Mouse (Mus musculus): ENCODE data around the gene Sbp. TPM values are rescaled to one million over a fixed set of nuclear protein-coding genes. Genes with fewer than 3 reads are reported as not detected.

Gene Sbp
- polyA plus RNA-seq, 1 experiment from 2014 or later = not detected

DNA sequence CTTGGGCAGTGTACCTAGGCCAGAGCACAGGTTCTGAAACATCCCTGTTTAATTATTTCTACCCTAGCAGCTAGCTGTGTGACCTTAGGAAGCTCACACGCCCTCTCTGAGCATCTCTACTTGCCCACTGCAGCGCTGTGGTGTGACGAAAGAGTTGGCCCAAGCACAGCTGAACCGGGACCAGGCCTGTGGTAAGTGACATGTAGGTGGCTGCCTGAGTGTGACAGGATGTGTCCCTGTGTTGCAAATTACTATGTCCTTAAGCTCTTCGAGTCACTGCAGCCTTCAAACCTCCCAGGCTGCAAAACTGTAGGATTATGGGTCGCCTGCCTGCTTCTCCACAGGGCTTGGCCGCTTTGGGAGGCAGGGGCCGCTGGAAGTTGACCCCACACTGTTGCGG, 29.8 kb downstream of the Sbp start:
- WGBS = 78% methylated on average over 9 of the region's 9 CpGs
- Histone ChIP-seq H3K36me3 (ENCODE audit: control insufficient read depth, insufficient read depth, low read length) (no peaks in the 10 kb centered on the region), H3K4me3 (ENCODE audit: control insufficient read depth in 1 of 2, insufficient read depth in 1 of 2, low read depth in 1 of 2, low read length in 2 of 2) (no peak overlapping the region), H3K27ac (replicated peaks in 1 of 2; ENCODE audit: control insufficient read depth in 1 of 2, insufficient read depth in 1 of 2, low read depth in 2 of 2, low read length in 2 of 2) (no peak overlapping the region), H3K9me3 (ENCODE audit: control insufficient read depth, low read length) (no peaks in the 10 kb centered on the region), H3K4me1 (ENCODE audit: control insufficient read depth in 2 of 2, insufficient read depth in 2 of 2, low read length in 2 of 2) (no peaks in the 10 kb centered on the region), H3K27me3 (ENCODE audit: control insufficient read depth, insufficient read depth, low read length) (no peaks in the 10 kb centered on the region), H3K9ac (ENCODE audit: low read length) (no peak overlapping the region), H3K4me2 (ENCODE audit: low read length) (no peak overlapping the region)
- ATAC-seq (ENCODE audit: insufficient number of reproducible peaks, insufficient read depth, low FRiP score, low read depth) = no peak

DNA sequence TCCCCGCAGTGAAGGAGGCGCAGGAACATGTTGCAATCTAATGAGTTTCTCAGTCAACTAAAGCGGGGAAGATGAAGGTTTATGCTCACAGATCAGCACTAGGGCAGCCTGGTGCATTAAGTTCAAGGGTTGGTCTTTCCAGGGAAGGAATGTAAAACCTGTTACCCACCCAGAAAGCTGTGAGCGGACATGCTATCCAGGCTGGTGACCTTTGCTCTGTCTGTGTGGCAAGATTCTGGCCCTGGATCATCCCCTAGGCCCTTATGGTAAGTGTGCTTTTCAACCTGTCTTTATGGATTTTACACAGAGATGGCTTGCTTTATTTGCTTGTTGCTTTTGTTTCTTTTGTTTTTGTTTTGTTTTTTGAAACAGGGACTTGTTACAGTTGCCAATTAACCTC, 35.2 kb downstream of the Sbp start:
- 86% methylated on average over 4 of the region's 4 CpGs for WGBS
- H3K9me3 ChIP-seq (ENCODE audit: control insufficient read depth, low read length) = no peaks in the 10 kb centered on the region
- ATAC-seq (ENCODE audit: insufficient number of reproducible peaks, insufficient read depth, low FRiP score, low read depth) = no peak

DNA sequence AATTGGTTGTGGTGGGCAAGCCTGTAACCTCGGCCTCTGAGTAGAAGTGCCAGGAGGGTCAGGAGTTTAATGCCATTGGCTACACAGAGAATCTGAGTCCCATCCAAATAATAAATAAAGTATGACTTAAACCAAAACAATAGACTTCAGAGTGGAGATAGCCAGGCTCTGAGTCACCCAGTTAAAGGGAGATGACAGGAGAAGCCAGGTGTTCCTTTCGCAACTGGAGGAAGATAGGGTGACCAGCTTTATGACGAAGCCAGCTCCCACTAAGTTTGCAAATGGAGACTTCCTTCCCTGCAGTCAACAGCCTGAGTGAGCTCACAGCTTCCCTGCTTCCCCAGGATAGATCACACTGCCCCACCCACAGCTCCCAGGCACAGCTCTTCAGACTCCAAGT, 38.0 kb downstream of the Sbp start:
- Histone ChIP-seq H3K27me3 (ENCODE audit: control insufficient read depth, insufficient read depth, low read length) (no peaks in the 10 kb centered on the region), H3K9me3 (ENCODE audit: control insufficient read depth, low read length) (no peaks in the 10 kb centered on the region), H3K9ac (ENCODE audit: low read length) (no peak overlapping the region), H3K4me1 (ENCODE audit: control insufficient read depth in 2 of 2, insufficient read depth in 2 of 2, low read length in 2 of 2) (peaks cover 0 to 3% of the 10 kb centered on the region in 2 experiments; a peak in 1 of 4 replicates), H3K4me3 (ENCODE audit: control insufficient read depth in 1 of 2, insufficient read depth in 1 of 2, low read depth in 1 of 2, low read length in 2 of 2) (no peak overlapping the region), H3K36me3 (ENCODE audit: control insufficient read depth, insufficient read depth, low read length) (no peaks in the 10 kb centered on the region), H3K4me2 (ENCODE audit: low read length) (no peak overlapping the region), H3K27ac (replicated peaks in 1 of 2; ENCODE audit: control insufficient read depth in 1 of 2, insufficient read depth in 1 of 2, low read depth in 2 of 2, low read length in 2 of 2) (no peak overlapping the region)
- 59% methylated on average over 3 of the region's 3 CpGs for WGBS
- ATAC-seq (ENCODE audit: insufficient number of reproducible peaks, insufficient read depth, low FRiP score, low read depth) = no peak

More for the DNA sequence above, 35.2 kb downstream of the Sbp start:
- H3K36me3 ChIP-seq (ENCODE audit: control insufficient read depth, insufficient read depth, low read length) = no peaks in the 10 kb centered on the region
- H3K9ac ChIP-seq (ENCODE audit: low read length) = no peak overlapping the region
- H3K4me3 ChIP-seq (ENCODE audit: control insufficient read depth in 1 of 2, insufficient read depth in 1 of 2, low read depth in 1 of 2, low read length in 2 of 2) = no peak overlapping the region
- no peaks in the 10 kb centered on the region for H3K27me3 ChIP-seq (ENCODE audit: control insufficient read depth, insufficient read depth, low read length)
- no peak overlapping the region for H3K27ac ChIP-seq (replicated peaks in 1 of 2; ENCODE audit: control insufficient read depth in 1 of 2, insufficient read depth in 1 of 2, low read depth in 2 of 2, low read length in 2 of 2)
- no peak overlapping the region for H3K4me2 ChIP-seq (ENCODE audit: low read length)
- H3K4me1 ChIP-seq (ENCODE audit: control insufficient read depth in 2 of 2, insufficient read depth in 2 of 2, low read length in 2 of 2) = peaks cover 0 to 3% of the 10 kb centered on the region in 2 experiments; a peak in 1 of 4 replicates

DNA sequence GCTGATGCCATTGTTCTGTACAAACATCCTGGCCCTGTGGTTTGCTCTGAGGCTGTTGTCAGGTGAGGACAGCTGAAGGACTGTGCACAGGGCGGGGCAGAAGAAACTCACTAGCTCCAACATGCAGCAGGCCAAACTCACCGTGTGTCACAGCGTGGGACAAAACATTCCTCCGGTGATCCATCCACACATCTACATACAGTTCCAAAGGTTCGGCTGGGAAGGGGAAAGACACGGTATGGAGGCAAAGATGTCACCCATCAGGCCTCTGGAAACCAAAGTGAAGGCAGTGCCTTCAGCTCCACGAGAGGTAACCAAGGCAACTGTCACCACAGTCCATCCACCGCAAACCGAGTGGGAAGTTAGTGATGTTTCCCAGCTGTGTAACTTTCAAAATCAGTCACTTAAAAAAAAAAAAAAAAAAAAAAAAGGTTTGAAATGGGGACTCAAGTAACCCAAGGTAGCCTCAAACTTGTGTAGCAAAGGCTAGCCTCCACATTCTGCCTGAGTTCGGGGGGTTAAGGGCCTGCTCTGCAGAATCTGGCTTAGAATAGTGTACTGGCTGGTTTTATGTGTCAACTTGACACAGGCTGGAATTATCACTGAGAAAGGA, 38.9 kb downstream of the Sbp start, which contains the start of gene Prss30:
Gene Prss30, minus strand, starts transcription at position 270 of the 613 bp plus-strand sequence.
- H3K9me3 ChIP-seq (ENCODE audit: control insufficient read depth, low read length) = no peaks in the 10 kb centered on the region
- WGBS = 67% methylated on average over 10 of the region's 10 CpGs
- no peak within 1 kb of the TSS for H3K9ac ChIP-seq (ENCODE audit: low read length)
- no peak within 1 kb of the TSS for H3K4me3 ChIP-seq (ENCODE audit: control insufficient read depth in 1 of 2, insufficient read depth in 1 of 2, low read depth in 1 of 2, low read length in 2 of 2)
- peaks cover 0 to 3% of the 10 kb centered on the region in 2 experiments; a peak in 1 of 4 replicates for H3K4me1 ChIP-seq (ENCODE audit: control insufficient read depth in 2 of 2, insufficient read depth in 2 of 2, low read length in 2 of 2)
- H3K27ac ChIP-seq (replicated peaks in 1 of 2; ENCODE audit: control insufficient read depth in 1 of 2, insufficient read depth in 1 of 2, low read depth in 2 of 2, low read length in 2 of 2) = no peak within 1 kb of the TSS
- H3K36me3 ChIP-seq (ENCODE audit: control insufficient read depth, insufficient read depth, low read length) = no peaks in the 10 kb centered on the region
- H3K4me2 ChIP-seq (ENCODE audit: low read length) = no peak within 1 kb of the TSS
- ATAC-seq (ENCODE audit: insufficient number of reproducible peaks, insufficient read depth, low FRiP score, low read depth) = no peak
- H3K27me3 ChIP-seq (ENCODE audit: control insufficient read depth, insufficient read depth, low read length) = no peaks in the 10 kb centered on the region

DNA sequence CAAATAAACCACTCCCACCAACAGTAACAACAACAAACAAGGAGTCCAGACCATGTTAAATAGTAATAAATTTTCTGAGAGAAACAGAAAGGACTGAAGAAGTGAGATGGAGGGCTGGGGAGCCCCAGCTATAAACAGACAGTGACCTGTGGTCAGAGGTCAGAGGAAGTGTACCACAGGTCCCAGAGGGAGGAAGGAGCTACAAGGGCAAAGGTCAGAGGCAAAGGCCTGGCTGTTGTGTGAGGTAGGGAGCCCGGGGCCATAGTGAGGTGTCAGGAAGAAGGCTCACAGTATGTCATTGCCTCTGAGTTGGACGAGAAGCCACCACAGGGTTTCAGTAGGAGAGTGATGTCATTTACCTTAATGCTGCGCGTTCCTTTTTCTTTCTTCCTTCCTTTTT, 41.4 kb downstream of the Sbp start:
- Histone ChIP-seq H3K27me3 (ENCODE audit: control insufficient read depth, insufficient read depth, low read length) (no peaks in the 10 kb centered on the region), H3K4me1 (ENCODE audit: control insufficient read depth in 2 of 2, insufficient read depth in 2 of 2, low read length in 2 of 2) (peaks cover 0 to 3% of the 10 kb centered on the region in 2 experiments; a peak in 1 of 4 replicates), H3K9me3 (ENCODE audit: control insufficient read depth, low read length) (no peaks in the 10 kb centered on the region), H3K27ac (replicated peaks in 1 of 2; ENCODE audit: control insufficient read depth in 1 of 2, insufficient read depth in 1 of 2, low read depth in 2 of 2, low read length in 2 of 2) (no peak overlapping the region), H3K36me3 (ENCODE audit: control insufficient read depth, insufficient read depth, low read length) (no peaks in the 10 kb centered on the region), H3K4me3 (ENCODE audit: control insufficient read depth in 1 of 2, insufficient read depth in 1 of 2, low read depth in 1 of 2, low read length in 2 of 2) (no peak overlapping the region), H3K4me2 (ENCODE audit: low read length) (no peak overlapping the region), H3K9ac (ENCODE audit: low read length) (no peak overlapping the region)
- 65% methylated on average over 4 of the region's 4 CpGs for WGBS
- no peak for ATAC-seq (ENCODE audit: insufficient number of reproducible peaks, insufficient read depth, low FRiP score, low read depth)

DNA sequence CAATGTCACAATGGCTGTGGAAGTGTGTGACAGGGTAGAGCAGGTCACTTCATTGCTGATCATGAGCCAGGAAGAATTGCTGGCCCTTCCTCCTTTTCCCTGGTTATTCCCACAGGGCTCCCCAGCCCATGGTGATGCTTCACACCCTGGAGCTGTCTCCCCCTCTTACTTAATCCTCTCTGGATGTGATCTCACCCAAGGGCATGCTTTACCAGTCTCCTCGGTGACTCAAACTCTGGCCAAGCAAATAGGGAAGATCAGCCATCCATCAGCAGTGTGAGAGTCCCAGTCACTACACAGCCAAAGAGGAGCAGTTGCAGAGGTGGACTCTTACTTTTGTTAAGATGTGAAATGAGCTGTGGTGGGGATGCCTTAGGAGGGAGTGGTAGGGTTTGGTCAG, 43.5 kb downstream of the Sbp start:
- Histone ChIP-seq H3K27me3 (ENCODE audit: control insufficient read depth, insufficient read depth, low read length) (no peaks in the 10 kb centered on the region), H3K4me2 (ENCODE audit: low read length) (no peak overlapping the region), H3K9ac (ENCODE audit: low read length) (no peak overlapping the region), H3K4me1 (ENCODE audit: control insufficient read depth in 2 of 2, insufficient read depth in 2 of 2, low read length in 2 of 2) (peaks cover 0 to 3% of the 10 kb centered on the region in 2 experiments; a peak in 1 of 4 replicates), H3K9me3 (ENCODE audit: control insufficient read depth, low read length) (no peaks in the 10 kb centered on the region), H3K27ac (replicated peaks in 1 of 2; ENCODE audit: control insufficient read depth in 1 of 2, insufficient read depth in 1 of 2, low read depth in 2 of 2, low read length in 2 of 2) (no peak overlapping the region), H3K36me3 (ENCODE audit: control insufficient read depth, insufficient read depth, low read length) (no peaks in the 10 kb centered on the region), H3K4me3 (ENCODE audit: control insufficient read depth in 1 of 2, insufficient read depth in 1 of 2, low read depth in 1 of 2, low read length in 2 of 2) (no peak overlapping the region)
- no peak for ATAC-seq (ENCODE audit: insufficient number of reproducible peaks, insufficient read depth, low FRiP score, low read depth)
- WGBS = 60% methylated on average over 1 of the region's 1 CpGs

DNA sequence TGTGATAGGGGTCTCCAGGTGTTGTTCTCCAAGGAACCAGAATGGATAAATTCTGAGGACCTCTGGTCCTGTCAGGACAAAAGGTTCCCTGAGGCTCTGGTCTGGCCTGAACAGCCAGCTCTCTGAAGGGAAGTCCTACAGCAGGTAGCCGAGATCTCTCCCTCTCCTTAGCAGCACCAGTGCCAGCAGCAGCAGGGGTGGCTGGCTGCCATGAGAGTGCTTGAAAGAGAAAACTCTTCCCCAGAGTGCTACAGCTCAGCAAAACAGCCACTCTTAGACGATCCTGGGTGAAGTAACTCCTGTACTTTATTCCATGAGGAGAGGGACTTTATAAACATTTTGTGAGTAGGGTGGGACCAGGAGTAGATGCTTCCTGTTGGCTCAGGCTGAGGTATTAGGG, 48.3 kb downstream of the Sbp start:
- H3K27me3 ChIP-seq (ENCODE audit: control insufficient read depth, insufficient read depth, low read length) = 0 out of 2 replicates have a peak, but pooled peaks cover 4% of the 10 kb centered on the region
- no peak overlapping the region for H3K4me2 ChIP-seq (ENCODE audit: low read length)
- H3K9me3 ChIP-seq (ENCODE audit: control insufficient read depth, low read length) = no peaks in the 10 kb centered on the region
- H3K4me1 ChIP-seq (ENCODE audit: control insufficient read depth in 2 of 2, insufficient read depth in 2 of 2, low read length in 2 of 2) = peaks cover 4% of the 10 kb centered on the region in 2 experiments; a peak in 1 of 4 replicates
- no peak overlapping the region for H3K9ac ChIP-seq (ENCODE audit: low read length)
- H3K36me3 ChIP-seq (ENCODE audit: control insufficient read depth, insufficient read depth, low read length) = no peaks in the 10 kb centered on the region
- H3K27ac ChIP-seq (replicated peaks in 1 of 2; ENCODE audit: control insufficient read depth in 1 of 2, insufficient read depth in 1 of 2, low read depth in 2 of 2, low read length in 2 of 2) = no peak overlapping the region
- no peak for ATAC-seq (ENCODE audit: insufficient number of reproducible peaks, insufficient read depth, low FRiP score, low read depth)
- H3K4me3 ChIP-seq (ENCODE audit: control insufficient read depth in 1 of 2, insufficient read depth in 1 of 2, low read depth in 1 of 2, low read length in 2 of 2) = no peak overlapping the region
- WGBS = 28% methylated on average over 2 of the region's 2 CpGs

All from heart, embryonic 14.5 days (tissue).